Mouse (Mus musculus): ENCODE results near the gene Dner. TPM values are rescaled to one million over a fixed set of nuclear protein-coding genes. Genes with fewer than 3 reads are reported as not detected.

The Dner gene
- total and polyA plus RNA-seq, 3 experiments = not detected

DNA sequence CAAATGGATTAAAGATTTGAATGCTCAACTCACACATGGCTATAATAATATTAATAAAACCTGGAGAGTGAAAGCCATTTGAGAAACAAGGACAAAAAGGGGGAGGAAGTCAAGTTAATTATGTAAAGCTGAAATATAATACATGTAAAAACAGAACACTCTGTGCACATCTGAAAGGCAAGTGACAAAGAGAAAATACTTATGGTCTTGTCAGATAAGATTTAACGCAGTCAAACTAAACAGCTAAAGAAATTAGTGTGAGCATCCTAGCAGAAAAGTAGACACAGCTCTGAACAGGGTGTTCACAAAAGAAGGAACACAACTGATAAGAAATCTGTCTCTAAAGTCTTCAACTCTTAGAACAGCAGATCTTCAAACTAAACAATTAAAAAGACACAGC is 293.9 kb downstream of the Dner start:
- Histone ChIP-seq H3K4me1 (ENCODE audit: control insufficient read depth in 1 of 2, insufficient read depth in 2 of 2, low read length in 2 of 2) (no peaks in the 10 kb centered on the region; a peak in 1 of 4 replicates), H3K79me2 (ENCODE audit: control insufficient read depth, insufficient read depth, low read length, poor library complexity) (no peaks in the 10 kb centered on the region), H3K9ac (ENCODE audit: control insufficient read depth, low read depth, low read length, poor library complexity, severe bottlenecking) (no peak overlapping the region), H3K4me3 (ENCODE audit: control insufficient read depth in 1 of 2, insufficient read depth in 1 of 2, low read depth in 2 of 2, low read length in 2 of 2) (no peak overlapping the region), H3K36me3 (ENCODE audit: control insufficient read depth in 1 of 2, insufficient read depth in 2 of 2, low read length in 2 of 2) (no peaks in the 10 kb centered on the region), H3K9me3 (replicated peaks; ENCODE audit: insufficient read depth, low read length) (no peaks in the 10 kb centered on the region), H3K27me3 (ENCODE audit: control insufficient read depth in 1 of 2, insufficient read depth in 2 of 2, low read length in 2 of 2) (no peaks in the 10 kb centered on the region), H3K27ac (ENCODE audit: control insufficient read depth, low read depth, low read length) (no peak overlapping the region)
- no peak for DNase-seq (ENCODE audit: low read depth, low spot score)
- TF ChIP-seq EP300 (IDR thresholded peaks at IDR 0.05; ENCODE audit: low read depth in 1 of 2, low read length in 2 of 2) (0 out of 4 replicates have a peak, but pooled peaks of 1 of the 2 experiments have one; percentile 6), POLR2AphosphoS5 (IDR thresholded peaks at IDR 0.05; ENCODE audit: borderline replicate concordance, low read depth, low read length) (no peak)

DNA sequence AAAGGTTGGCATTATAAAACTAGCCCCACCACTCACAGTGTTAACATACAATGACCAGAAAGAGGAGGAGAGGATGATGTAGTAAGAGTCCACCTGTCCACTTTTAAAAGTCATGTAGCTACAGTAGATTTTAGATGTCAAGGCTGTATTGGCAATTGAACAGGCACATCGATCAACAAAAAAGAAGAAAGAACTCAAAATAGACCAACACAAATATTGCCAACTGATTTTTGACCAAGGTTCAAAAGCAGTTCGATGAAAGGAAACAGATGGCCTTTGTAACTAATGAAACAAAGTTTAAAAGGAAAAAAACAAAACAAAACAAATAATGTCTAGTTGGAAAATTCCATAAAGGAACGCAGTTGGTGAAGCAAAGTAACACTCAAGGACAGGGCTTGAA is 296.4 kb downstream of the Dner start:
- no peak overlapping the region for H3K9ac ChIP-seq (ENCODE audit: control insufficient read depth, low read depth, low read length, poor library complexity, severe bottlenecking)
- TF ChIP-seq ZC3H11A (IDR thresholded peaks at IDR 0.05; ENCODE audit: low read depth, low read length) = no peak
- no peak for TF ChIP-seq EP300 (IDR thresholded peaks at IDR 0.05; ENCODE audit: low read depth in 1 of 2, low read length in 2 of 2)
- TF ChIP-seq UBTF (IDR thresholded peaks at IDR 0.05; ENCODE audit: borderline replicate concordance, insufficient read depth, low read depth, low read length) = no peak
- no peak for TF ChIP-seq ZMIZ1 (IDR thresholded peaks at IDR 0.05; ENCODE audit: low read depth, low read length)
- TF ChIP-seq MYC (IDR thresholded peaks at IDR 0.05; ENCODE audit: low read depth, low read length) = no peak
- no peak for TF ChIP-seq E2F4 (IDR thresholded peaks at IDR 0.05; ENCODE audit: borderline replicate concordance, low read depth, low read length)
- no peak for TF ChIP-seq SMC3 (IDR thresholded peaks at IDR 0.05; ENCODE audit: low read depth, low read length)
- TF ChIP-seq MAX (IDR thresholded peaks at IDR 0.05; ENCODE audit: low read length) = no peak
- TF ChIP-seq MEF2A (IDR thresholded peaks at IDR 0.05; ENCODE audit: extremely low read depth, insufficient replicate concordance, low read depth, low read length, poor library complexity, severe bottlenecking) = no peak
- TF ChIP-seq ELF1 (IDR thresholded peaks at IDR 0.05; ENCODE audit: low read depth, low read length) = no peak
- TF ChIP-seq NELFE (IDR thresholded peaks at IDR 0.05; ENCODE audit: low read depth, low read length) = no peak
- no peak for TF ChIP-seq GABPA (IDR thresholded peaks at IDR 0.05; ENCODE audit: low read depth, low read length)
- no peak for TF ChIP-seq ZNF384 (IDR thresholded peaks at IDR 0.05; ENCODE audit: low read depth, low read length)
- no peak for TF ChIP-seq POLR2A (IDR thresholded peaks at IDR 0.05; ENCODE audit: control insufficient read depth in 1 of 2, insufficient read depth in 1 of 2, low read depth in 1 of 2, low read length in 2 of 2, poor library complexity in 1 of 2)
- no peaks in the 10 kb centered on the region for H3K9me3 ChIP-seq (replicated peaks; ENCODE audit: insufficient read depth, low read length)
- no peak overlapping the region for H3K4me3 ChIP-seq (ENCODE audit: control insufficient read depth in 1 of 2, insufficient read depth in 1 of 2, low read depth in 2 of 2, low read length in 2 of 2)
- H3K27me3 ChIP-seq (ENCODE audit: control insufficient read depth in 1 of 2, insufficient read depth in 2 of 2, low read length in 2 of 2) = no peaks in the 10 kb centered on the region
- no peaks in the 10 kb centered on the region for H3K36me3 ChIP-seq (ENCODE audit: control insufficient read depth in 1 of 2, insufficient read depth in 2 of 2, low read length in 2 of 2)
- H3K79me2 ChIP-seq (ENCODE audit: control insufficient read depth, insufficient read depth, low read length, poor library complexity) = no peaks in the 10 kb centered on the region
- H3K4me1 ChIP-seq (ENCODE audit: control insufficient read depth in 1 of 2, insufficient read depth in 2 of 2, low read length in 2 of 2) = no peaks in the 10 kb centered on the region
- DNase-seq (ENCODE audit: low read depth, low spot score) = no peak
- H3K27ac ChIP-seq (ENCODE audit: control insufficient read depth, low read depth, low read length) = no peak overlapping the region

DNA sequence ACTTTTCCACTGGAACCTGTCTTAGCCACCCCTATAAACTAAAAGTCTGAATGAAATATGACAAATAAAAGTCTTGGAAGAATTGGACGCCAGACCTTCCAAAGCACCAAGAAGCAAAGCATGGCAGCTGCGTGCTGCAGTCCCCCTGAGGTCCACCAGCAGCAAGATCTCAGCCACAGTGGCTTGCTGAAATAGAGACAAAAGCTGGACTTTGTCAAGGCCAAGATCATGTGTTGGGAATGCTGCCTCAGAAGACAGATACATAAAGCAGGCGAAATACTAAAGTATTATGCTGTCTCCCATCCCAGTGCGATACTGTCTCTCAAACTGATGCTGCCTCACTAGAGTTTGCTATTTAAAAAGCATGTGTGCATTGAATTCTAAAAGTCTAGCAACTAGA is 296.9 kb downstream of the Dner start:
- no peak overlapping the region for H3K27ac ChIP-seq (ENCODE audit: control insufficient read depth, low read depth, low read length)
- no peak for TF ChIP-seq SMC3 (IDR thresholded peaks at IDR 0.05; ENCODE audit: low read depth, low read length)
- no peak for TF ChIP-seq RCOR1 (IDR thresholded peaks at IDR 0.05; ENCODE audit: low read depth, low read length)
- no peak for TF ChIP-seq UBTF (IDR thresholded peaks at IDR 0.05; ENCODE audit: borderline replicate concordance, insufficient read depth, low read depth, low read length)
- TF ChIP-seq MAFK (IDR thresholded peaks at IDR 0.05; ENCODE audit: borderline replicate concordance, low read depth, low read length) = no peak
- no peak for TF ChIP-seq KAT2A (conservative IDR thresholded peaks at IDR 0.05; ENCODE audit: low read depth, low read length)
- TF ChIP-seq POLR2AphosphoS5 (IDR thresholded peaks at IDR 0.05; ENCODE audit: borderline replicate concordance, low read depth, low read length) = no peak
- TF ChIP-seq MXI1 (IDR thresholded peaks at IDR 0.05; ENCODE audit: low read depth, low read length) = no peak
- no peak for TF ChIP-seq ZC3H11A (IDR thresholded peaks at IDR 0.05; ENCODE audit: low read depth, low read length)
- no peak for TF ChIP-seq TCF12 (IDR thresholded peaks at IDR 0.05; ENCODE audit: low read depth, low read length)
- TF ChIP-seq USF2 (IDR thresholded peaks at IDR 0.05; ENCODE audit: borderline replicate concordance in 1 of 2, insufficient read depth in 1 of 2, low read depth in 1 of 2, low read length in 2 of 2) = no peak
- TF ChIP-seq BHLHE40 (IDR thresholded peaks at IDR 0.05; ENCODE audit: borderline replicate concordance, low read depth, low read length) = no peak
- no peak for TF ChIP-seq GATA1 (IDR thresholded peaks at IDR 0.05; ENCODE audit: low read depth, low read length)

More for the DNA sequence above, 296.9 kb downstream of the Dner start:
- no peaks in the 10 kb centered on the region for H3K4me1 ChIP-seq (ENCODE audit: control insufficient read depth in 1 of 2, insufficient read depth in 2 of 2, low read length in 2 of 2)
- H3K4me3 ChIP-seq (ENCODE audit: control insufficient read depth in 1 of 2, insufficient read depth in 1 of 2, low read depth in 2 of 2, low read length in 2 of 2) = no peak overlapping the region
- H3K9me3 ChIP-seq (replicated peaks; ENCODE audit: insufficient read depth, low read length) = no peaks in the 10 kb centered on the region
- H3K9ac ChIP-seq (ENCODE audit: control insufficient read depth, low read depth, low read length, poor library complexity, severe bottlenecking) = no peak overlapping the region
- no peaks in the 10 kb centered on the region for H3K36me3 ChIP-seq (ENCODE audit: control insufficient read depth in 1 of 2, insufficient read depth in 2 of 2, low read length in 2 of 2)
- no peak for DNase-seq (ENCODE audit: low read depth, low spot score)
- H3K79me2 ChIP-seq (ENCODE audit: control insufficient read depth, insufficient read depth, low read length, poor library complexity) = no peaks in the 10 kb centered on the region
- H3K27me3 ChIP-seq (ENCODE audit: control insufficient read depth in 1 of 2, insufficient read depth in 2 of 2, low read length in 2 of 2) = no peaks in the 10 kb centered on the region

Measured in MEL (cell line).